In the genomic region with DNA sequence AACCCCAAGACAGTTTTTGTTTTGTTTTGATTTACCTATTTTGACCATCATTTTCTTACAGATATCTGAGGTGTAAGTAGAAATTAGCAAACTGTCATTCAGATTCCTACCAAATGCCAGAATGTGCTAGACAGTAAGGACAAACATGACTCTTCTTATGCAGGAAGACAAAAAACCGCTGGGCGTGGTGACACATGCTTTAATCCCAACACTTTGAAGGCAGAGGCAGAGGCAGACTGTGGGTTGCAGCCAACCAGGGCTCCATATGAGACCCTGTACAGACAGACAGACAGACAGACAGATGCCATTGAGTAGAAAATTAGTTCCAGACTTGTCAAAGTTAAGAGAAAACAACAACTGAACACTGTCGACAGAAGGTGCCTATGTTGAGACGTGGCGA, we compare ENCODE assay signal across 14 mouse cellular contexts.
"Had no signal": no experiment of that assay in that cellular context is flagged by ENCODE, and none has a peak within 500 bp of the region (broad histone marks: within the 10 kb centered on the region; RNA-seq: fewer than 3 reads in every experiment).

No protein-coding gene starts in this region.

- DNase-seq: kidney, adult 18-20 months; kidney, postnatal 10 days; kidney, postnatal 36 days; layer of hippocampus, postnatal 36 days; liver, embryonic 13.5 days; lung, adult 2 months; lung, postnatal 14 days; lung, postnatal 4 days; midbrain, embryonic 14.5 days; retina, postnatal 1 day; right cerebral cortex, postnatal 25 days; spleen, adult 18-20 months; thymus, adult 18-20 months; thymus, postnatal 14 days had no signal
